Mouse (Mus musculus) liver, postnatal 0 days (tissue): ENCODE data around the gene Gpr160.

Source experiments
- CTCF ChIP-seq: sonication (generic); IDR thresholded peaks from 2 replicates; pipeline ENCODE4 v1.5.1; 2016; ENCODE audit warnings: antibody characterized with exemption, low read depth
- EP300 ChIP-seq: IDR thresholded peaks from 2 replicates; pipeline ENCODE4 v1.6.1; 2016; ENCODE audit warnings: antibody characterized with exemption, low read depth, mild to moderate bottlenecking

DNA sequence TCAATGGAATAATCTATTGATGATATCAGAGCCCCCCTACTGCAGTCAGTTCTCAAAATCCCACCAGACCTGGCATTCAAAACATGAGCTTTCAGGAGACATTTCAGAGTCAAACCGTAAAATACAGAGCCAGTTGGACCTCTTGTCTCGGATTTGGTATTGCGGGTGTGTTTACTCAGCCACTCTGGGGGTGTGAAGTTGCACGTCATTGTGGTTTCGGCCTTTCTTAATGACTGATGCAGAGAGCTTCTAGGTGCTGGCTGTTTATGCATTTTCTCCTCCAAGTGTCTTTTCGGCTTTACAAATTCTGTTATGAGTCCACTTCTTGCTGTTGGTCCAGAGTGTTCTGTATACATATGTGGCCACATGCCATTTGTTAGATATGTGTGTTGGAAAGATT, 21.0 kb downstream of the Gpr160 start:
- TF ChIP-seq CTCF (no peak), EP300 (no peak)
